Mouse (Mus musculus): Measurements from ENCODE around the gene Svopl.

- TF ChIP-seq POLR2A (IDR thresholded peaks at IDR 0.05; ENCODE audit: control insufficient read depth in 1 of 2, insufficient read depth in 1 of 2, low read depth in 1 of 2, low read length in 2 of 2, poor library complexity in 1 of 2), result no peak
- no peak for TF ChIP-seq MYB (IDR thresholded peaks at IDR 0.05; ENCODE audit: low read depth, low read length)
- TF ChIP-seq JUND (IDR thresholded peaks at IDR 0.05; ENCODE audit: low read depth, low read length), result no peak
These were observed 45.7 kb upstream of the Svopl start for GRCm38 (mm10) chr6:38092539-38092938.
